Mouse (Mus musculus) left cerebral cortex, postnatal 14 days (tissue): ENCODE measurements around the gene Adora3. TPM values are rescaled to one million over a fixed set of nuclear protein-coding genes. Genes with fewer than 3 reads are reported as not detected.
A peak's percentile ranks its signal among the peaks of the same experiment; 100 is the strongest.

Source experiments
- DNase-seq, 2 experiments: peaks; one replicate each; pipeline ENCODE4 v3.0.0; 2021 to 2022; ENCODE audit warnings: low spot score in 2 of 2, mixed read lengths in 1 of 2
- intact Hi-C: fragments of 180-260 bp; cut with DNase I; formaldehyde crosslinking; loops from one replicate; pipeline ENCODE4 v1.15.1; 2025
- total RNA-seq, 2 experiments: library from RNA; stranded (reverse); gene quantifications; 2 replicates each; pipeline ENCODE4 v1.2.3; 2021

Adora3 gene
- total RNA-seq, 2 experiments from 2014 or later = 0.74 to 0.83 TPM

DNA sequence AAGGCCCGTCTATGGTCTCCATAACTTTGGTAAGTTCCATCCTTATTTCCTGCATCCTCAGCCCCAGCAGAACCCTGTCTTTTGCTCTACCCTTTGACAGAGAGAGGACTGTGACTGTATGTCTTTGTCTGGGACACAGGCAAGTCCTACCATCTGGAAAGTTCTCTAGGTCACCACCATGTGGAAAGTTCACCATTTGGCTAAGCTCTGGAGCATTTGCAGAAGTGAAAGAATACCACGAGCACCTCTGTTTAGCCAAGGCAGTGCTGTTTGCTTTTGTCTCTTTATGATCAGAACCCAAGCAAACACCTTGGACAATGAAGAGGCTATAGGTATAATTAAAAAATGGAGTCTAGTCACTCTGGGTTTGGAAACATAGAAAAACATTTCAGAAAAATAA is 51.3 kb downstream of the Adora3 start:
- no peak for DNase-seq
- intact Hi-C loops = no loop called here

DNA sequence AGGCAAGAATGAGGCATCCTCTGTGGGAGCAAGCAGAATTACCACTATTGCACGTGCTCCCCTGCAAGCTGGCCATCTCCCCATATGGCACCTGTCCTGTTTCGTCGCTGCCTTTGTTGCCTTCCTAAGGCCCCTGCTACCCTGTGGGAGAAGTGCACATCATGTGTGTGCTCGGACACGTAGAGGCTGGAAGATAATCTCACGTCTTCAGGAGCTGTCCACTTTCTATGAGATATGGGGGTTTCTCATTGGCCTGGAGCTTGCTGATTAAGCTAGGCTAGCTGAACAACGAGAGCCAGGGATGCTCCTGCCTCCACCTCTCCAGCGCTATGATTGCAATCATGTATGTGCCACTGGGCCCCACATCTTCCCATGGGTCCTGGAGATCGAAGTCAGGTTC is 54.0 kb downstream of the Adora3 start:
- intact Hi-C loops = no loop called here
- no peak for DNase-seq

DNA sequence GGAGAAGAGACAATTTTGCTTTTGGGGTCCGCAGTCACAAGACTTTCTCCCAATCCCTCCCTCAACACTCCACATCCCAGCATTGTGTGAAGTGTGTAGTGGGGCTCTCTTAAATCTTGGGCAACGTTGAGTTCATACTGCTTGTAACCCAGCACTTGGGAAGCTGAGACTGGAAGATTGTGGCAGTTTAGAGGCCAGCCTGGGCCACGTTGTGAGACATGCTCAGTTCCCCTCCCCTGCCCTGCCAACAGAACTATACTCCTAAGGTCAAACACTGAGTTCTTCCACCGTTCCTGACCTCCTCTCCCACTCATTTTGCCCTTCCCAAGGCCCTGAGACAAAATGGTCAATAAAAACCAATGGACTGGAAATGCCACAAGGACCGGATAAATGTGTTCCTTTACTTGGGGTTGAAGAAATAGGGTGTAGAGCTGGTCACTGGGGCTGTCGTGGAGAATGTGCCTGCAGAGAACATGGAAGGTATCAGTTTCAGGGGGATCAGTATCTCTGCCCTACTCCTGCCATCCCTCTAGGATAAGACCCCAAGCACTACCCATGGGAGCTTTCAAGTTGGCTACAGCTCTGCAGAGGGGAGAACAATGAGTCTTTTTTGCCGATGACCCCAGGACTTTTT is 57.0 kb downstream of the Adora3 start:
- no peak for DNase-seq
- intact Hi-C loops = no loop called here

DNA sequence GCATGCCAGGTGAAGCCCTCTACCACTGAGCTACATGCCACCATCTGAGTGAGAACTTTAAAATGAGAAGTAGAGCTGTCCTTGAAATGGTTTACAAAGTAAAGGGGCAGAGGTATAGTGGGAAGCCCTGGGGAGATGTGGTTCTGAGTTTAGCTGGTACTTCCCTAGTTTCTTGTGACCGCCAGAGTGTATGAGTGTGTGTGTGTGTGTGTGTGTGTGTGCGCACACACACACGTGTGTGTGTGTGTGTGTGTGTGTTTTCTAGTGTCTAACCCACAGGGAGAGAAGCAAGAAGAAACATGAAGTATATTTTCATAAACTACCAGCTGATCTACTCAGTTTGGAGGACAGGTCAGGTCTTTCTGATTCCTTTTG is 57.5 kb downstream of the Adora3 start:
- intact Hi-C loops = no loop called here
- DNase-seq = no peak

DNA sequence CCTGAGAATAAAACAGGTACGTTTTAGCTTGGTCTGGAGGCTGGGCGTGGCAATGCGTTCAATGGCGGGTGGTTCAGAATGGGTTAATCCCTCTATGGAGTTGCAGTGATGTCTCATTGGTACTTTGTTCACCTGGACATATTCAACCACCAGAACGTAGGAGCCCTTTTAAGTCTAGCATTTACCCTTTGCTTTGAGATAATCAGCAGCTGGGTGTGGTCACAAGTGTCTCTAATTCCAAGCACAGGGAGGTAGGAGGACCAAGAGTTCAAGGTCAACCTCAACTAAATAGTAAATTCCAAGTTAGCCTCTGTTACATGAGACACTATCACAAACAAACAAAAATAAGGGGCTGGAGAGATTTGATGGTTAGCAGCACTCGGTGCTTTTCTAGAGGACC is 58.1 kb downstream of the Adora3 start:
- DNase-seq = no peak
- intact Hi-C loops = no loop called here

DNA sequence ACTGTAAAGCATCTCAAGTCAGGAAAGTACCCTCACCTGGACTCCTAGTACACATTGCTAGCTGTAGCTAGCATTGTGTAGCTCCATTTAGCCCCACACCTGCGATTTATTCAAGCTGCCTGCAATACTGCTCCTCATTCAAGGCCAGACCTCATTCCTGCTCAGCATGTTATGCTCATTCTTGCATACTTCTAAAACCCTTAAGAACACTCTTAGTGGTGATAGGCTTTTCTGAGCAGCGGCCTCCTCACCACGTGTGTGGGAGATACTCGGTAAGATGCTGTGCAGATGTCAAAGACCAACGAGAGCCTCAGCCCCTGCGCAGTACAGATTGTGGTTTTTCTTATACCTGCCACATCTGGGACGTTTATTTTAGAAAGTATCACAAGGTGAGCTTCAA is 59.2 kb downstream of the Adora3 start:
- DNase-seq = no peak
- intact Hi-C loops = no loop called here

DNA sequence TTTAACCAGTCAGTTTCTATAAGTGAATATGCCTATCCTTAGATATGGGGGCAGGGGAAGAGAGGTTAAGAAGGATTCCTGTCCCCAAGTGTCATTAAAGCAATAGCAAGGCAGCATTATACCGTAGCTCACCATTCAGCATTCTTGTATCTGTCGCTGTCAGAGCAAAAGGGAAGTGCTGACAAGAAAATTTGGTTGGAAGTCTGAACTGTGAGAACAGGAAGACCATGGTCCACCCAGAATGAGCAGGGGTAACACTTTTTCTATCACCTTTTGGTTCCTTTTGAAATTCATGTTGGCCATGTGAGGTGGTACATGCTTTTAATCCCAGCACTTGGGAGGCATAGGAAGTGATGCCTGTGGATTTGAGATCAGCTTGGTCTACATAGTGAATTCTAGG is 60.4 kb downstream of the Adora3 start:
- no peak for DNase-seq
- intact Hi-C loops = no loop called here

DNA sequence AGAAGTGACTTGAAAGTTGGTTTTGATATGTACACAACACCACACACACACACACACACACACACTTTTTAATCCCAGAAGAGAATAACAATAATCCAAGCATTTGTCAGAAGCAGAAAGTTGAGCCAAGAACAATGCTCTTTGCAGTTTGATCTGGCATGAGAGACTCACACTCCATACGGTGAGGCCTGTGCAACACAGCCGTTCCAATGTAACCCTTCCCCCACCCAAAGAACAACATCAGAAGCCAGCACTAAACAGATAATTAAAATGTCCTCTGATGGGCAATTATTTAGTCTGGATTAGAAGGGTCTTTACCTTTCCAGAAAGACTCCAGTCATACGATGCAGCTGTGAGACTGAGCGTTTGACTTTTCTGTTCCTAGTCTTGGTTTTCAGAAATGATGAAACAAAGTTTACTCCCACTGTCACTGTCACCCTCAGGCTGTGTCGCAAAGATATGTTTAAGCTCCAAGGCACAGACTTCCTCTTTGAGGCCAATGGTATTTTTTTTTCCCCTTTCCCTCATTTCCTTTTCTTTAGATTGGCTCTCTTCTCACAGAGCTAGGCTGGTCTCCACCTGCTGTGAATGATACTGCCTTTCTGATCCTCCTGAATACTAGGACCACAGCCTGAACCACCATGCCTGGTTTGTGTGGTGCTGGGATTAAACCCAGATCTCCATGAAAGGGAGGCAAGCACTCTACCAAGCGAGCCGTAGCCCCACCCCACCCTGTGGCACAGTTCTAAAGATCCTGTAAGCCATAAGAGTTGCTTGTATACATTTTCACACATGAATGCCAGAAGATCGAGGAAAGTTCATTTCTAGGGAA is 61.8 kb downstream of the Adora3 start, which contains the start of gene I830077J02Rik:
Gene I830077J02Rik (minus strand): TSS at position 425 of the 832 bp plus-strand sequence.
- no peak for DNase-seq
- intact Hi-C loops = no loop called here

DNA sequence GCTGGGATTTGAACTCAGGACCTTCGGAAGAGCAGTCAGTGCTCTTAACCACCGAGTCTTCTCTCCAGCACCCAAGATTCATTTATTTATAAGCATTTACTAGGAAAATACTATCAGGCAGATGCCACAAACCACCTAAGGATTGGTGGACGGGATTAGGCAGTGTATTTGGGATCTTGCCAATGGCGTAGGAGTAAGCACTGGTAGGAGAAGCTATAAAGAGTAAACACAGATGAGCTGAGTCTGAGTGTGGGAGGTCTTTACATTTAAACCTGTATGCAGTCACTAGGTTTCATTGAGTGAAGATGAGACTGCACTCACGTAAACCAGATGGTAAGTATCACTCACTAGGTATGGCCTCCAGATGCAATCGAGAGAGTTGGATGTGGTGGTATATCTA is 63.3 kb downstream of the Adora3 start:
- intact Hi-C loops = no loop called here
- peak in 1 of 2 experiments; percentile 15 for DNase-seq

DNA sequence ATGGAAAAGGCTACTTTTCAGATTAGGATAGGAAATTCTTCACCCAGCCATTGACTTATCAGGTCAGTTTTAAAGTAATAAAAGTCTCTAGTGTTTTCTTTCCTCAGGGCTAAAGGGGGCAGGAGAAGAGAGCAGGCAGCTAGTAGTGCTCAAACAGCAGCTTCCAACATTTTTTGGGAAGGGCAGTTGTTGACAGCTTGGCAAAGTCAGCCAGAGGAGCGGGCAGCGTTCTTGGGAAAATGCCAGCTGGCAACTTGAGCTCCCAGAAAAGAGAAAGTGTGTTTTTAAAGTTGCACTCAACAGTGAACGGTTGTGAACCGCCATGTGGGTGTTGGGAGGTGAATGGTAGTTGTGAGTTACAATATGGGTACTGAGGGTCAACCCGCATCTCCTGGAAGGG is 64.4 kb downstream of the Adora3 start:
- intact Hi-C loops = no loop called here
- peak; percentile 18 to 43 for DNase-seq

DNA sequence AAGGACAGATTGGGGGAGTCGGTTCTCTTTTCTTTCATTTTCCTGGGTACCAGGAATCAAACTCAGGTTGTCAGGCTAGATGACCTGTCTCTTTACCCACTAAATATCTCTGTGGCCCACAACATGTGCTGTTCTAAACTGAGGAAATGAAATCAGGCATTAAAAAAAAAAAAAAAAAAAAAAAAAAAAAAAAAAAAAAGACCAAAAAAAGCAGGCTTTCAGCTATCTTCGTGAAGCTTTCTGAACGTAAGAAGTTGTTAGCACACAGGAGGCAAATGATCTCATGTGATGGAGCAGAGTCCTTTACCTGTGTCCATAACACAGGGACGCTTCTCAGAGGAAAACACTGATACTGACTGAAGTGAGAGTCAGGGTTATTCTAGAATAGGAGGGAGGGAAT is 65.5 kb downstream of the Adora3 start:
- intact Hi-C loops = no loop called here
- no peak for DNase-seq

DNA sequence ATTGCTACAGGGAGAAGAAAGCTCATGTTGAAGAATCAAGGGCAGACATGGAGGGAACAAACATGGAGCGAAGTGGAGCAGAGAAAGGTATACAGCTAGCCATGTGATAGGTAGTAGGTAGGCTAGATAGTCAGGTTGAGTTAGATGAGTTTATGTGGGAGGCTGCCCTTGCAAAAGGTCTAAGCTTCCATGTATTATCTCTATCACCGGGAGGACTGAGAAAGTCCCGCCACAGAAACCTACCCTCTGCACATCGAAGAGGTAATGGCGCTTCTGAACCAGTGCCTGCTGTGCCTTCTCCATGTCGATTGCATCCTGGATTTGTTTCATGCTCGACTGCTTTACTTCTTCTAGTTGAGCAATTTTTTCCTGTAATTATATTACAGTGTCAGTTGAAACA is 80.7 kb downstream of the Adora3 start:
- no peak for DNase-seq
- intact Hi-C loops = no loop called here

DNA sequence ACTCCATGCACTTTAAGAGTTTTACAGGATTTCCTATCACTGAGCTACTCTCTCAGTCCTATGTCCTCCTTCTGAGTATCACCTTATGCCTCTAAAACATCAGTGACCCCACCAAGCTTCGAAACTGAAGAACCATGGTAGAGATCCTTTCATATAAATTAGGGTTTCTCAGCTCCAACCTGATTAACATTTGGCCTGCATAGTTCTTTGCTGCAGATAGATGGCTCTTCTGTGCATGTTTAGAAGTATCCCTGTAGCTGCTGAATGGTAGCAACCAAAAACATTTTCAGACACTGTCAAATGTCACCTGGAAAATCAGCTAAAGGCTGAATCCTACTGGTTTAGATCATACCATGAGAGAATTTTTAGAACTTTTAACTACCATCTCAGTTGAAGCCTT is 86.6 kb downstream of the Adora3 start:
- intact Hi-C loops = no loop called here
- no peak for DNase-seq

DNA sequence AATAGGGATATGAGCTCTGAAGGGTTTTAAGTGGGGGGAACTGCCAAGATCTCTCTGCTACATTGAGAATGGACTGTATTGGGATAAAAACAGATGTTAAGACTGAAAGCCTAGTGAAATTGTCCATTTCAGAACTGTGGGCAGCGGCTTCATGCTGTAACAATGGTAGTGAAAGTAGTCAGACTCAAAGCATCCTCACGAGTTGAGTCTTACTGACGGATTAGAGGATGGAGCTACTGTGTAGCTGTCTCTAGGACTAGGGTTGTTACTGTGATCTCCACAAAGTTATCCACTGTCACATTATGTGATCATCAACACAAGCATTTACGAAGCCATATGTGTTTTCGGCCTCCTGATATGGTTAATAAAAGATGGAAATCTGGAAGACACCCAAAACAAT is 87.5 kb downstream of the Adora3 start:
- intact Hi-C loops = no loop called here
- DNase-seq = no peak

Other genes starting within 250 kb of the Adora3 start
- 10 to 100 TPM; 11.1 to 11.4 TPM for gene Ddx20, start 183.3 kb upstream of the Adora3 start, total RNA-seq
- gene Inka2, start 166.3 kb upstream of the Adora3 start, total RNA-seq = 100 to 1,000 TPM in 1 of 2 experiments, 10 to 100 TPM in 1; 75.4 to 105 TPM
- 10 to 100 TPM; 76.5 to 84.1 TPM for gene Rap1a, start 69.5 kb upstream of the Adora3 start, total RNA-seq
- gene Tmigd3, start within 50 bp of the Adora3 start, total RNA-seq = under 1 TPM in 1 of 2 experiments, not detected in 1; 0.35 TPM
- 1 to 10 TPM in 1 of 2 experiments, under 1 TPM in 1; 0.95 to 1.6 TPM for gene I830077J02Rik, start 61.8 kb downstream of the Adora3 start, total RNA-seq
- gene Wdr77, start 88.5 kb downstream of the Adora3 start, total RNA-seq = 10 to 100 TPM; 54.6 to 61.6 TPM
- 100 to 1,000 TPM; 295 to 299 TPM for gene Atp5f1, start 89.2 kb downstream of the Adora3 start, total RNA-seq
- gene Ovgp1, start 102.9 kb downstream of the Adora3 start, total RNA-seq = 1 to 10 TPM; 1.3 to 1.6 TPM
- under 1 TPM in 1 of 2 experiments, not detected in 1; 0.38 TPM for gene Pifo, start 143.8 kb downstream of the Adora3 start, total RNA-seq
- not detected for gene Chil5, start 162.0 kb downstream of the Adora3 start, total RNA-seq
- 1 to 10 TPM; 1.9 to 2.1 TPM for gene Chia1, start 242.4 kb downstream of the Adora3 start, total RNA-seq